Mouse (Mus musculus): ENCODE data around the gene Icam1. TPM values are rescaled to one million over a fixed set of nuclear protein-coding genes. Genes with fewer than 3 reads are reported as not detected.
"Not testable (repeated sequence)": the region's sequence is repeated elsewhere in the genome, so short reads cannot be mapped to it uniquely, and the experiment has no call there.

Gene Icam1
- total and polyA plus RNA-seq, 2 experiments from 2014 or later: 9.0 to 19.1 TPM

DNA sequence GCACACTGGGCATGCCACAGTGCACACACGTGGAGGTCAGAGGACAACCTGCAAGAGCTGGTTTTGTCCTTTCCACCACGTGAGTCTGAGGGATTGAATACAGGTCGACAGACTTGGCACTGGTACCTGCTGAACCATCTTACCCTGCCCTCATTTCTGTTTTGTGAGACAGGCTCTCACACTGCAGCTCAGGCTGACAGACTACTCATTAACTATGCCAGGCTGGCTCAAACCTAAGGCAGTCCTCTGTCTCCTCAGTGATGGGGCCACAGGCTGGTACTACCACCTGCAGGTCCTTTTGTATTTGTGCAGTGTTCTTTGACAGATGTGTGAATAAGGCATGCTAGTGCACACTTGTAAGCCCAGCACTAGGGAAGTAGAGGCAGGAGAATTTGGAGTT lies 20.7 kb upstream of the Icam1 start:
- ATAC-seq (ENCODE audit: insufficient read depth, low read depth): no peak
- WGBS: 80% methylated on average over 3 of the region's 3 CpGs

DNA sequence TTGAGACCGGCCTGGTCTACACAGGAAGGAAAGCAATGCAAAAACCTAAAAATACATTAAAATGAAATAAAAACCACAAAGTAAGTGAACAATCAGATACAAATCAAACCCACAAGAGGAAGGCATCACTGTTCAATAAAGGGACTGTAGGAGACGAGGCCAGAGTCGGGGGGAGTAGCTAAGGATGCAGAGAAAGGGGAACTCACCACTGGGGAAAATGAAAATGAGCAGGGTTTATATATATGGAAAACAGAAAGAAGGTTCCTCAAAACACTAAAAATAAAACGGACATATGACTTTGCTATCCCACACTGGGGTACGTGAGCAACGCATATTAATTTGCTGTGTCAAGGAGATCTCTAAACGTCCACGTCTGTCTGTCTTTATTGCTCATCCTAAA lies 18.7 kb upstream of the Icam1 start:
- Histone ChIP-seq H3K27me3 (ENCODE audit: control insufficient read depth, insufficient read depth, low read length) (no peaks in the 10 kb centered on the region), H3K36me3 (replicated peaks; ENCODE audit: control insufficient read depth, insufficient read depth, low read length) (no peaks in the 10 kb centered on the region), H3K27ac (ENCODE audit: low read depth) (no peak overlapping the region), H3K4me1 (ENCODE audit: control insufficient read depth, insufficient read depth) (no peaks in the 10 kb centered on the region), H3K4me3 (ENCODE audit: low read depth, low read length) (no peak overlapping the region), H3K9ac (replicated peaks; ENCODE audit: low read depth, low read length) (no peak overlapping the region), H3K4me2 (ENCODE audit: low read depth, low read length) (no peak overlapping the region), H3K9me3 (replicated peaks; ENCODE audit: control insufficient read depth, low read length) (no peaks in the 10 kb centered on the region)
- TF ChIP-seq CTCF (IDR thresholded peaks at IDR 0.05; ENCODE audit: low read depth) (no peak), EP300 (IDR thresholded peaks at IDR 0.05; ENCODE audit: low read depth) (no peak)
- DNase-seq (ENCODE audit: low spot score) (no peak), ATAC-seq (ENCODE audit: insufficient read depth, low read depth) (no peak)
- 82% methylated on average over 8 of the region's 8 CpGs for WGBS

More for the DNA sequence above, 20.7 kb upstream of the Icam1 start:
- no peaks in the 10 kb centered on the region for H3K36me3 ChIP-seq (replicated peaks; ENCODE audit: control insufficient read depth, insufficient read depth, low read length)
- no peaks in the 10 kb centered on the region for H3K9me3 ChIP-seq (replicated peaks; ENCODE audit: control insufficient read depth, low read length)
- no peaks in the 10 kb centered on the region for H3K27me3 ChIP-seq (ENCODE audit: control insufficient read depth, insufficient read depth, low read length)
- no peak overlapping the region for H3K4me2 ChIP-seq (ENCODE audit: low read depth, low read length)
- H3K9ac ChIP-seq (replicated peaks; ENCODE audit: low read depth, low read length): no peak overlapping the region
- H3K4me3 ChIP-seq (ENCODE audit: low read depth, low read length): no peak overlapping the region
- no peak overlapping the region for H3K27ac ChIP-seq (ENCODE audit: low read depth)
- TF ChIP-seq EP300 (IDR thresholded peaks at IDR 0.05; ENCODE audit: low read depth) (no peak), CTCF (IDR thresholded peaks at IDR 0.05; ENCODE audit: low read depth) (no peak)
- no peak for DNase-seq (ENCODE audit: low spot score)
- H3K4me1 ChIP-seq (ENCODE audit: control insufficient read depth, insufficient read depth): no peaks in the 10 kb centered on the region

DNA sequence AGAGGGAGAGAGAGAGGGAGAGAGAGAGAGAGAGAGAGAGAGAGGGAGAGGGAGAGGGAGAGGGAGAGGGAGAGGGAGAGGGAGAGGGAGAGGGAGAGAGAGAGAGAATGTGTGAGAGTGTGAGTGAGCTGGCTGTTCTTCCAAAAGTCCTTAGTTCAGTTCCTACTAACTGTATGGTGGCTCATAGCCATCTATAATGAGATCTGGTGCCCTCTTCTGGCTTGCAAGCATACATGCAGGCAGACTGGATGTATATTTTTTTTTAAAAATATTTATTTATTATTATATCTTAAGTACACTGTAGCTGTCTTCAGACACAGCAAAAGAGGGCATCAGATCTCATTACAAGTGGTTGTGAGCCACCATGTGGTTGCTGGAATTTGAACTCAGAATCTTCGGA lies 17.4 kb upstream of the Icam1 start:
- 68% methylated on average over 1 of the region's 1 CpGs for WGBS
- H3K27me3 ChIP-seq (ENCODE audit: control insufficient read depth, insufficient read depth, low read length); H3K9me3 ChIP-seq (replicated peaks; ENCODE audit: control insufficient read depth, low read length); H3K4me2 ChIP-seq (ENCODE audit: low read depth, low read length); H3K4me1 ChIP-seq (ENCODE audit: control insufficient read depth, insufficient read depth); H3K27ac ChIP-seq (ENCODE audit: low read depth); H3K36me3 ChIP-seq (replicated peaks; ENCODE audit: control insufficient read depth, insufficient read depth, low read length); H3K9ac ChIP-seq (replicated peaks; ENCODE audit: low read depth, low read length); ATAC-seq (ENCODE audit: insufficient read depth, low read depth); H3K4me3 ChIP-seq (ENCODE audit: low read depth, low read length): not testable (repeated sequence)
- peak; percentile 63 for TF ChIP-seq CTCF (IDR thresholded peaks at IDR 0.05; ENCODE audit: low read depth)
- peak; percentile 58 for DNase-seq (ENCODE audit: low spot score)

DNA sequence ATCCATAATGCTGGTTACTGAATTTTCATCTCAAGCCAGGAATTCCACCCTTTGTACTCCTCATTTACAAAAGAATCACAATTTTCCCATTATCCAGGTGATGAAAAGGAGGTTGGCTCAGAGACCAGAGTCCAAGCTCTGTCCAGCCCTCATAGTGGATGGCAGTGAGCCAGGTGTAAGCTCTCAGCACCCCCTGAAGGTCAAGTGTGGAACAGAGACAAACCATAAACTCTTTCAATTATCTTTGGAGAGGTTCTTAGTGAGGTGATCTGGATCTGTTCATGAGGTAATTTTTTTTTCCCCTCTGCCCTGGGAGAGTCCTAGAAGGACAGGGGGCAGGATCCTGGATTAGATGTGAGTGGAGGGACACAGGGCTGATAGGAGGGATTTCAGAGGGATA lies 15.0 kb upstream of the Icam1 start:
- H3K4me3 ChIP-seq (ENCODE audit: low read depth, low read length): no peak overlapping the region
- no peaks in the 10 kb centered on the region for H3K4me1 ChIP-seq (ENCODE audit: control insufficient read depth, insufficient read depth)
- no peak overlapping the region for H3K27ac ChIP-seq (ENCODE audit: low read depth)
- DNase-seq (ENCODE audit: low spot score): peak; percentile 39
- no peak overlapping the region for H3K9ac ChIP-seq (replicated peaks; ENCODE audit: low read depth, low read length)
- no peak for ATAC-seq (ENCODE audit: insufficient read depth, low read depth)
- TF ChIP-seq EP300 (IDR thresholded peaks at IDR 0.05; ENCODE audit: low read depth) (no peak), CTCF (IDR thresholded peaks at IDR 0.05; ENCODE audit: low read depth) (peak; percentile 52)
- H3K9me3 ChIP-seq (replicated peaks; ENCODE audit: control insufficient read depth, low read length): no peaks in the 10 kb centered on the region
- no peak overlapping the region for H3K4me2 ChIP-seq (ENCODE audit: low read depth, low read length)
- peaks cover 17% of the 10 kb centered on the region for H3K36me3 ChIP-seq (replicated peaks; ENCODE audit: control insufficient read depth, insufficient read depth, low read length)
- no peaks in the 10 kb centered on the region for H3K27me3 ChIP-seq (ENCODE audit: control insufficient read depth, insufficient read depth, low read length)

DNA sequence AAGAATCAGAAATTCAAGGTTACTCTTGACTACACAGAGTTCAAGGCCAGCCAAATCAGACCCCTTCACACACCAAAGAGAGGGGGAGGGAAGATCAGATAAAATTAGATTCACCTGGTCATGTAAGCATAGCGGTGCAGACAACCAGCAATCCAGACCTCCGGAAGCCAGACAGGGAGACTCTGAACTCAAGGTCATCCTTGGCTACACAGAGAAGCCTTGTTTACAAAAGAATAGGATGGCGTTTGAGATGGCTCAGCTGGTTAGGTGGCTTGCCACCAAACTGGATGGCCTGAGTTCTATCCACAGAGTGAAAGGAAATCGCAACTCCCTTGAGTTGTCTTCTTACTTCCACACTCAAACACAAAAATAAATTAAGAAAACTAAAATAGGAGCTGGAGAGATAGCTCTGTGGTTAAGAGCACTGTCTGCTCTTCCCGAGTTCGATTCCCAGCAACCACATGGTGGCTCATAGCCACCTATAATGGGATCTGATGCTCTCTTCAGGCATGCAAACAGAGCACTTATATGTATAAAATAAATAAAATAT lies 14.1 kb upstream of the Icam1 start:
- WGBS: 59% methylated on average over 6 of the region's 6 CpGs

DNA sequence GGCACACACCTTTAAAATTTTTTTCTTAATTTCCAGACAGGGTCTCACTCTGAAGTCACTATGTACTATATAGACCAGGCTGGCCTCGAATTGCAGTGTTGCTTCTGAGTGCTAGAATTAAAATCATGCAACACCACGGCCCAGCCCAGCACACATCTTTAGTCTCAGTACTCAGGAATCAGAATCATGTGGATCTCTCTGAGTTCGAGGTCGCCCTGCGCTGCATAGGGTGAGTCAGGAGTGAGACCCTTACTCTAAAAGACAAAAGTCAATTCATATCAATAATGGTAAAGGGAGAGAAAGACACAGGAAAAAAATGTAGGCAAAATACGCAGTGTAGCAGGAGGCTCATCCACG lies 13.5 kb upstream of the Icam1 start:
- Histone ChIP-seq H3K27ac (ENCODE audit: low read depth) (peak overlapping the region; percentile 76; the same call in 1 of the 2 replicates), H3K4me1 (ENCODE audit: control insufficient read depth, insufficient read depth) (no peaks in the 10 kb centered on the region), H3K9ac (replicated peaks; ENCODE audit: low read depth, low read length) (peak overlapping the region; percentile 87), H3K27me3 (ENCODE audit: control insufficient read depth, insufficient read depth, low read length) (no peaks in the 10 kb centered on the region), H3K4me2 (ENCODE audit: low read depth, low read length) (peak overlapping the region; percentile 88), H3K4me3 (ENCODE audit: low read depth, low read length) (peak overlapping the region; percentile 82), H3K9me3 (replicated peaks; ENCODE audit: control insufficient read depth, low read length) (no peaks in the 10 kb centered on the region), H3K36me3 (replicated peaks; ENCODE audit: control insufficient read depth, insufficient read depth, low read length) (peaks cover 31% of the 10 kb centered on the region)
- TF ChIP-seq EP300 (IDR thresholded peaks at IDR 0.05; ENCODE audit: low read depth) (no peak), CTCF (IDR thresholded peaks at IDR 0.05; ENCODE audit: low read depth) (no peak)
- ATAC-seq (ENCODE audit: insufficient read depth, low read depth) (0 out of 2 replicates have a peak, but pooled peaks have one; percentile 3), DNase-seq (ENCODE audit: low spot score) (no peak)
- 8% methylated on average over 7 of the region's 7 CpGs for WGBS

More for the DNA sequence above, 14.1 kb upstream of the Icam1 start:
- H3K4me1 ChIP-seq (ENCODE audit: control insufficient read depth, insufficient read depth): no peaks in the 10 kb centered on the region
- H3K4me3 ChIP-seq (ENCODE audit: low read depth, low read length): no peak overlapping the region
- no peak for TF ChIP-seq EP300 (IDR thresholded peaks at IDR 0.05; ENCODE audit: low read depth)
- TF ChIP-seq CTCF (IDR thresholded peaks at IDR 0.05; ENCODE audit: low read depth): no peak
- DNase-seq (ENCODE audit: low spot score) (no peak), ATAC-seq (ENCODE audit: insufficient read depth, low read depth) (no peak)
- H3K36me3 ChIP-seq (replicated peaks; ENCODE audit: control insufficient read depth, insufficient read depth, low read length): peaks cover 26% of the 10 kb centered on the region
- no peaks in the 10 kb centered on the region for H3K9me3 ChIP-seq (replicated peaks; ENCODE audit: control insufficient read depth, low read length)
- H3K9ac ChIP-seq (replicated peaks; ENCODE audit: low read depth, low read length): no peak overlapping the region
- no peak overlapping the region for H3K27ac ChIP-seq (ENCODE audit: low read depth)
- H3K27me3 ChIP-seq (ENCODE audit: control insufficient read depth, insufficient read depth, low read length): no peaks in the 10 kb centered on the region
- no peak overlapping the region for H3K4me2 ChIP-seq (ENCODE audit: low read depth, low read length)

All from heart, postnatal 0 days (tissue).